Mouse (Mus musculus) liver, adult 2 months (tissue): ENCODE results near the gene Trp73.

ENCODE experiments used
- CTCF ChIP-seq: fragments of 200-500 bp; IDR thresholded peaks from 2 replicates; pipeline ENCODE4 v1.5.1; 2011; ENCODE audit warnings: low read depth, low read length, control low read depth
- POLR2A ChIP-seq: fragments of 200-500 bp; IDR thresholded peaks from 2 replicates; pipeline ENCODE4 v1.6.1; 2011; ENCODE audit warnings: low read length, control low read depth; ENCODE audit not compliant: insufficient read depth; ENCODE audit errors: extremely low read depth

GRCm38 (mm10) chr4:154157970-154158662 is 18.1 kb upstream of the Trp73 start:
- TF ChIP-seq CTCF (no peak), POLR2A (no peak)
